Mouse (Mus musculus) frontal cortex, postnatal 10 days (tissue): Measurements from ENCODE around the gene Rce1.

Source experiments
- DNase-seq, 2 experiments: peaks; one replicate each; pipeline ENCODE4 v3.0.0; 2022; ENCODE audit warnings: low spot score in 2 of 2, mixed read lengths in 1 of 2

Gene Rce1

DNA sequence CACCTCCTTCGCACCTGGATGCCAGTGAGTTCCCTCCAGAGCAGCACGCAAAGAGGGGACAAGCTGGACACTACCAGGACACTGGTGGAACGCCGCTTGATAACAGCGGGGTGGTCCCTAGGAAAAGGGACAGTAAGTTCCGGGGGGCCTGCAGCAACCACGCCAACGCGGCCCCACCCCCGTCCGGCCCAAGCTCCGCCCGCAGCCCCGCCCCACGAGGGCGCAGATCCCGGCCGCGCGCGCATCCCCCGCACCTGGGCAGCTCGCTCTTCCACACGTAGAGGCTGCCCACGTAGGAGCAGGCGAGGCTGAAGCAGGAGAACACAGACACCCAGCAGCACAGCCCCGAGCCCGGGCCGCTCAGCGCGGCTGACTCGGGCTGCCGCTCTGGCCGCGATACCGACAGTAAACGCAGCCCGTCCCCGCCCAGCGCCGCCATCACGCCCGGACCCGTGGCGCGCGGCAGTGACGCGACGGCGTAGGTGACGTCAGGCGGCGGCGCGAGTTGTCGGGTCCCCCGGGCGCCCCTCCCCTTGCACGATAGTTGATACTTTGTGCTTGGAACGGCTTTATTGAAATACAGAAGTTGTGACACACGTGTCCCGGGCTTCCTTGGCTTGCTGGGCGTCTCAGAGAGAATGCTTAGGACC lies at the start of gene Rce1:
Gene Rce1 (minus strand): TSS at position 463 of the 650 bp plus-strand sequence.
- DNase-seq, result peak; percentile 79 to 89

GRCm38 (mm10) chr19:4672401-4672800 lies 47.0 kb upstream of the Rce1 start:
- no peak for DNase-seq

DNA sequence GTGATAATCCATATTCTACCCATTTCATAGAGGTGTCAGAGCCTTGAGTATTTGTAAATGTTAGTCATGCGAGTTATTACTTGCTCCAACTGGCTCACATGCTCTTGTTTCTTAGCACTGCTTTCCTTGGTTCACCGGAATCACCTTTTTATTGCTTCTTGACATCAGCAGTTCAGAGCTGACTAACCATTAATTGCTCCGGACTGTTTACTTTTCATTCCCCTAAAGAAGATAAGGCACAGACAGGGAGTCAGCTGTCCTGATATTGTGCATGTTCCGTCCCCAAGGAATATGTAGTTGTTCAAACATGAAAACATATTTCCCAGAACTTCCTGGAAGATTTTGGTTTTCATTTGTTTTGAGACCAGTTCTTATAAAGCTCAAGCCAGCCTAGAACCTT lies 45.3 kb upstream of the Rce1 start:
- DNase-seq, result no peak

- no peak for DNase-seq
Measured at GRCm38 (mm10) chr19:4666815-4667214, 41.4 kb upstream of the Rce1 start.

DNA sequence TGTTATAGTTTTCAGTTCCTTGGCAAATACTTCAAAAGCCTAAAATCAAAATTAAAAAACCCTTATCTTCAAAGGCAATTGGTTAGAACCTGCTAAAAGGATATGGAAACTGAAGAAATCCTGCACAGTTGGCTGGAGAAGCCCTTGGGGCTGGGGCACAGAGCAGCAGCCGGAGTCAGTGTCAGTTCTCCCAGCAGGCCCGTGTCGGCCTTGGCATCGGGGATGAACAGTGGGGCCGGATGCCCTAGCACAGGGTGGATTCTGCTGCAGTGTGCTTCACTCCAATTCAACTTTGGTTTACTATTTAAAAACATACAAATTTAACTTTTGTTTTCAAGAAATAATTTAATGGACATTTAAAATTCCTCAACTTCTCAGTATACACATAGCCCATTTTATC lies 32.7 kb upstream of the Rce1 start:
- no peak for DNase-seq

GRCm38 (mm10) chr19:4646917-4647492 lies 21.6 kb upstream of the Rce1 start:
- DNase-seq, result peak; percentile 65 to 80

DNA sequence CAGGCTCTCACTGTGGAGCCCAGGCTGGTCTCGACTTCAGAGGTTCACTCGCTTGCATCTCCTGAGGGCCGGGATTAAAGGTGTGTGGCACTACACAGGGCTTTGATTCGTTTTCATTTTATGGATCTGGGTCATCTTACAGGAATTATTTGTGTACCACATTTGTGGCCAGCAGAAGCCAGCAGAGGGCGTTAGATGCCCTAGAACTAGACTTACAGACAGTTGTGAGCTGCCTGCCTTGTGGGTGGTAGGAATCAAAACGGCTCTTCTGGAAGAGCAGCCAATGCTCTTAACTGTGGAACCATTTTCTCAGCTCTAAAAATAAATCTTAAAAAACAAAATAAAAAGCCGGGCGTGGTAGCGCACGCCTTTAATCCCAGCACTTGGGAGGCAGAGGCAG lies 18.8 kb upstream of the Rce1 start:
- peak in 1 of 2 experiments; percentile 58 for DNase-seq

DNA sequence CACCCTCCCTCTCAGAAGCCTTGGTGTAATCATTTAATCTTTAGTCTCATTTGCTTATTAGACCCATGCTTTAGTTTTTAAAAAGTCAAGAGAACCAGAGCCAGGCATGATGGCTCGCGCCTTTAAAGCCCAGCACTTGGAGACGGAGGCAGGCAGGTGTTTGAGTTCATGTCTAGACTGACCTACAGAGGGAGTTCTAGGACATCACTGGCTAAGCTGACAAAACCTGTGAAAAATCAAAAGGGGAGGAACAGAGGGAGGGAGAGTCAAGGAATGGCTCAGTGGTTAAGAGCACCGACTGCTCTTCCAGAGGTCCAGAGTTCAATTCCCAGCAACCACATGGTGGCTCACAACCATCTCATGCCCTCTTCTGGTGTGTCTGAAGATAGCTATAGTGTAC lies 10.5 kb upstream of the Rce1 start:
- no peak for DNase-seq

GRCm38 (mm10) chr19:4628819-4629218 lies 3.4 kb upstream of the Rce1 start:
- DNase-seq, result peak; percentile 43 to 66

GRCm38 (mm10) chr19:4625829-4626535 lies 541 bp upstream of the Rce1 start:
- no peak for DNase-seq

GRCm38 (mm10) chr19:4624406-4625178 lies 849 bp downstream of the Rce1 start:
- DNase-seq, result no peak

GRCm38 (mm10) chr19:4624006-4624405 lies 1.4 kb downstream of the Rce1 start:
- DNase-seq, result peak in 1 of 2 experiments; percentile 12

DNA sequence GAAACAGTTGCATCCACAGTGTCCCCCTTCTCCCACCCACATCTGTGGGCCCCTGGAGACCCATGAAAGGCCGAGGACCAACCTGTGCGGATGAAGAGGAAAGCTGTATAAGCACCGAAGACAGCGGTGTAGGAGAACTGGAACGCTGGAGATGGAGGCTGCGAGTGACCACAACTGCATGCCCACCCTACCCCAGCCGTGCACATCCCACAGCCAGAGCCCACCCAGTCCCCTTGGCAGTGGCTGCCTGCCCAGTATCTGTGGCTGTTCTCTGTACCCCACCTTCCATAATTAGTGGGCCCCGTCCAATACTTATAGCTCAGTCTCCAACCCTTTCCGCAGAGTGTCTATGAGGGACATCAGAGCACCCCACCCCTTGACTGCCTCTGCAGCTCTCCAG lies 2.0 kb downstream of the Rce1 start:
- DNase-seq, result no peak

GRCm38 (mm10) chr19:4622780-4623179 lies 2.7 kb downstream of the Rce1 start:
- DNase-seq, result no peak

DNA sequence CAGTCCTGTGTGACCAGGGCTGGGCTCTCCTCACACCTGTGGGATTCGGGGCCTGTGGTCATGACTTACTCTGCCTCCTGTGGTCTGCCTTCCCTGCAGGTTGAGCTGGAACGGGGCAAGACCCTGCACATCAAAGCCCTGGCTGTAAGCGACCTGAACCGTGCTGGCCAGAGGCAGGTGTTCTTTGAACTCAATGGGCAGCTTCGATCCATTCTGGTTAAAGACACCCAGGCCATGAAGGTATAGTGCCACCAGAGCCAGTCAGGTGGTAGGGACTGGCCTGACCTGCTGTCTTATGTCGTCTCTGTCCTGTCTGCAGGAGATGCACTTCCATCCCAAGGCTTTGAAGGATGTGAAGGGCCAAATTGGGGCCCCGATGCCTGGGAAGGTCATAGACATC lies 4.7 kb downstream of the Rce1 start:
- peak in 1 of 2 experiments; percentile 7 for DNase-seq

GRCm38 (mm10) chr19:4619461-4619860 lies 6.0 kb downstream of the Rce1 start:
- DNase-seq, result peak in 1 of 2 experiments; percentile 25

DNA sequence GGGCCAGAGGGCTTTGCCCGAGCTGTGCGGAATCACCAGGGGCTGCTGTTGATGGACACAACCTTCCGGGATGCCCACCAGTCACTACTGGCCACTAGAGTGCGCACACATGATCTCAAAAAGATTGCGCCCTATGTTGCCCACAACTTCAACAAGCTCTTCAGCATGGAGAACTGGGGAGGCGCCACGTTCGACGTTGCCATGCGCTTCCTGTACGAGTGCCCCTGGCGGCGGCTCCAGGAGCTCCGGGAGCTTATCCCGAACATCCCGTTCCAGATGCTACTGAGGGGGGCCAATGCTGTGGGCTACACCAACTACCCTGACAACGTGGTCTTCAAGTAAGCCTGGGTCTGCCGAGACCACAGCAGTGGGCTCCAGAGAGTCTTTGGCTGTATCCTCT lies 7.3 kb downstream of the Rce1 start:
- DNase-seq, result peak; percentile 34 to 41

DNA sequence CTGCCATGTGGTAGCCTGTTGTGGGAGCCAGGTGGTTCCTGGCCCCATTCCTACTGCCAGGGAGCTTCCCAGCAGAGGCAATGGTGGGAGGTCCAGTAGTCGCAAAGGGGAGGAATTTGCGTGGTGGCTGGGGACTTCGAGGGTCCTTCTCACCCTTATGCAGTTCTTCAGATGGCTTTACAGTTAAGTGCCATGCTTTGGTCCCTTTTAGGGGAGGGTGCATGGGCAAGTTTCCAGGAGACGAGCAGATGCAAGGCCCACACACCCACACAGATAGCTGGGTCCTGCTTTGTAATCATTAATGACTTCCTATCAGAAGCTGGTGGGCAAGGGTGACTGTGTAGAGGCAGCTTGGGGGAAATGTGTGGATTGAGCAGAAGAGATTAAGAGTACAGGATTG lies 8.9 kb downstream of the Rce1 start:
- DNase-seq, result peak; percentile 30 to 33

GRCm38 (mm10) chr19:4615151-4616093 lies 10.0 kb downstream of the Rce1 start, which contains the start of gene Lrfn4:
Gene Lrfn4 (minus strand): TSS chr19:4615667.
- DNase-seq, result peak; percentile 89

- peak; percentile 20 to 32 for DNase-seq
Measured at GRCm38 (mm10) chr19:4614305-4615150, 10.9 kb downstream of the Rce1 start.
